Mouse (Mus musculus): ENCODE data around the gene Zfp697. TPM values are rescaled to one million over a fixed set of nuclear protein-coding genes. Genes with fewer than 3 reads are reported as not detected.
"Not testable (repeated sequence)": the region's sequence is repeated elsewhere in the genome, so short reads cannot be mapped to it uniquely, and the experiment has no call there.

Zfp697 gene
- polyA plus RNA-seq, 1 experiment from 2014 or later, result 21.5 TPM

GRCm38 (mm10) chr3:98588707-98589106, 206.4 kb downstream of the Zfp697 start, which contains the start of gene Gm10681:
TSS of gene Gm10681 (minus strand) at chr3:98588807.
- Histone ChIP-seq H3K27me3 (ENCODE audit: control insufficient read depth, insufficient read depth, low read length) (no peaks in the 10 kb centered on the region), H3K4me3 (ENCODE audit: low read length) (no peak within 1 kb of the TSS), H3K4me2 (replicated peaks; ENCODE audit: low read depth, low read length) (no peak within 1 kb of the TSS), H3K9me3 (ENCODE audit: control insufficient read depth, low read length) (no peaks in the 10 kb centered on the region), H3K4me1 (ENCODE audit: control insufficient read depth, insufficient read depth, low read length) (no peaks in the 10 kb centered on the region), H3K9ac (ENCODE audit: low read depth, low read length) (no peak within 1 kb of the TSS), H3K36me3 (ENCODE audit: control insufficient read depth, insufficient read depth, low read length) (no peaks in the 10 kb centered on the region), H3K27ac (ENCODE audit: low read depth, low read length) (no peak within 1 kb of the TSS)
- no peak for ATAC-seq (ENCODE audit: low FRiP score, low TSS enrichment)

DNA sequence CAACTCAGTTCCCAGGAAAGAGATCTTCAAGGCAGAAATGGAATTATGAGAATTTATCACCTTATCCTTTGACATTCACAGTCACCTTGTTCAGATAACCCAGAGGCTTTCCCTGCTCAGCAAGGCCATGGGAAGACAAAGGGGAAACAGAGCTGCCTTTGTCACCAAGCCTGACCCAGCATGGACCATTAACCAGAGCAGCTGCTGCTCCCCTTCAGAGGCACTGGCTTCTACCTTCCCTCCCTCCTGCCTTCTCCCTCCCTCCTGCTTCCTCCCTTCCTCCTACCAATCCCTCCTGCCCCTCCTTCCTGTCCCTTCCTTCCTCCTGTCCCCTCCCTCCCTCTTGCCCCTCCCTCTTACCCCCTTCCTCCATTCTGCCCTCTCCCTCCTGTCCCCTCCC, 231.3 kb downstream of the Zfp697 start:
- H3K9ac ChIP-seq (ENCODE audit: low read depth, low read length); H3K4me3 ChIP-seq (ENCODE audit: low read length); H3K27ac ChIP-seq (ENCODE audit: low read depth, low read length); H3K27me3 ChIP-seq (ENCODE audit: control insufficient read depth, insufficient read depth, low read length); H3K4me2 ChIP-seq (replicated peaks; ENCODE audit: low read depth, low read length); H3K36me3 ChIP-seq (ENCODE audit: control insufficient read depth, insufficient read depth, low read length); H3K4me1 ChIP-seq (ENCODE audit: control insufficient read depth, insufficient read depth, low read length); H3K9me3 ChIP-seq (ENCODE audit: control insufficient read depth, low read length): not testable (repeated sequence)
- peak; percentile 85 for ATAC-seq (ENCODE audit: low FRiP score, low TSS enrichment)

DNA sequence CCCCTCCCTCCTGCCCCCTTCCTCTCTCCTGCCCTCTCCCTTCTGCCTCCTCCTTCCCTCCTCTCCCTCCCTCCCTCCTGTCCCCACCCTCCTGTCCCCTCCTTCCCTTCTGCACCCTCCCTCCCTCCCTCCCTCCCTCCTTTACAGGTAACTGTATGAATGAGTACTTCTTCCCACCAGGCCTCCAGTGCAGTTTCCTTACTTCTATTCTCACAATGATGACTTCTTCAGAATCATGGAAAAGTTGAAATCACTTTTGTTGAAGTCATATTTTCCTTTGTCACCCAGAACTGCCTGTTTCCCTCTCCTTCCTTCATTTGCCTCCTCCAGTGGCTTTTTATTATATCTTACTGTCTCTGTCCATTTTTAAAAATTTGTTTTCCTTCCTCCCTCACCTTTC, 231.7 kb downstream of the Zfp697 start:
- ATAC-seq (ENCODE audit: low FRiP score, low TSS enrichment), result peak; percentile 61
- Histone ChIP-seq H3K4me3 (ENCODE audit: low read length) (no peak overlapping the region), H3K4me1 (ENCODE audit: control insufficient read depth, insufficient read depth, low read length) (no peaks in the 10 kb centered on the region), H3K9ac (ENCODE audit: low read depth, low read length) (no peak overlapping the region), H3K9me3 (ENCODE audit: control insufficient read depth, low read length) (no peaks in the 10 kb centered on the region), H3K27ac (ENCODE audit: low read depth, low read length) (peak overlapping the region; percentile 79; the same call in 1 of the 2 replicates), H3K36me3 (ENCODE audit: control insufficient read depth, insufficient read depth, low read length) (no peaks in the 10 kb centered on the region), H3K27me3 (ENCODE audit: control insufficient read depth, insufficient read depth, low read length) (no peaks in the 10 kb centered on the region), H3K4me2 (replicated peaks; ENCODE audit: low read depth, low read length) (no peak overlapping the region)

- H3K4me1 ChIP-seq (ENCODE audit: control insufficient read depth, insufficient read depth, low read length); H3K36me3 ChIP-seq (ENCODE audit: control insufficient read depth, insufficient read depth, low read length); H3K4me2 ChIP-seq (replicated peaks; ENCODE audit: low read depth, low read length); H3K27me3 ChIP-seq (ENCODE audit: control insufficient read depth, insufficient read depth, low read length); H3K9ac ChIP-seq (ENCODE audit: low read depth, low read length); H3K4me3 ChIP-seq (ENCODE audit: low read length); H3K9me3 ChIP-seq (ENCODE audit: control insufficient read depth, low read length): not testable (repeated sequence)
- peak overlapping the region; percentile 79; the same call in 1 of the 2 replicates for H3K27ac ChIP-seq (ENCODE audit: low read depth, low read length)
- 53% methylated on average over 2 of the region's 2 CpGs for WGBS
- peak; percentile 84 for ATAC-seq (ENCODE audit: low FRiP score, low TSS enrichment)
Observed at GRCm38 (mm10) chr3:98614406-98614927, 232.2 kb downstream of the Zfp697 start.

GRCm38 (mm10) chr3:98616244-98616643, 234.0 kb downstream of the Zfp697 start:
- not testable (repeated sequence) for H3K9me3 ChIP-seq (ENCODE audit: control insufficient read depth, low read length); H3K27ac ChIP-seq (ENCODE audit: low read depth, low read length); H3K4me3 ChIP-seq (ENCODE audit: low read length); H3K4me2 ChIP-seq (replicated peaks; ENCODE audit: low read depth, low read length); H3K36me3 ChIP-seq (ENCODE audit: control insufficient read depth, insufficient read depth, low read length); ATAC-seq (ENCODE audit: low FRiP score, low TSS enrichment); H3K9ac ChIP-seq (ENCODE audit: low read depth, low read length); H3K4me1 ChIP-seq (ENCODE audit: control insufficient read depth, insufficient read depth, low read length); H3K27me3 ChIP-seq (ENCODE audit: control insufficient read depth, insufficient read depth, low read length)
- WGBS, result 29% methylated on average over 2 of the region's 2 CpGs

GRCm38 (mm10) chr3:98616786-98617185, 234.5 kb downstream of the Zfp697 start:
- H3K4me1 ChIP-seq (ENCODE audit: control insufficient read depth, insufficient read depth, low read length); H3K27ac ChIP-seq (ENCODE audit: low read depth, low read length); H3K36me3 ChIP-seq (ENCODE audit: control insufficient read depth, insufficient read depth, low read length); ATAC-seq (ENCODE audit: low FRiP score, low TSS enrichment); H3K27me3 ChIP-seq (ENCODE audit: control insufficient read depth, insufficient read depth, low read length); H3K4me3 ChIP-seq (ENCODE audit: low read length); H3K9ac ChIP-seq (ENCODE audit: low read depth, low read length); H3K9me3 ChIP-seq (ENCODE audit: control insufficient read depth, low read length); H3K4me2 ChIP-seq (replicated peaks; ENCODE audit: low read depth, low read length): not testable (repeated sequence)
- 86% methylated on average over 1 of the region's 1 CpGs for WGBS

GRCm38 (mm10) chr3:98629633-98630032, 247.4 kb downstream of the Zfp697 start:
- no peak overlapping the region for H3K27ac ChIP-seq (ENCODE audit: low read depth, low read length)
- H3K9ac ChIP-seq (ENCODE audit: low read depth, low read length), result no peak overlapping the region
- no peaks in the 10 kb centered on the region for H3K9me3 ChIP-seq (ENCODE audit: control insufficient read depth, low read length)
- 85% methylated on average over 3 of the region's 3 CpGs for WGBS
- H3K27me3 ChIP-seq (ENCODE audit: control insufficient read depth, insufficient read depth, low read length), result no peaks in the 10 kb centered on the region
- ATAC-seq (ENCODE audit: low FRiP score, low TSS enrichment), result no peak
- no peak overlapping the region for H3K4me2 ChIP-seq (replicated peaks; ENCODE audit: low read depth, low read length)
- no peaks in the 10 kb centered on the region for H3K4me1 ChIP-seq (ENCODE audit: control insufficient read depth, insufficient read depth, low read length)
- no peak overlapping the region for H3K4me3 ChIP-seq (ENCODE audit: low read length)
- H3K36me3 ChIP-seq (ENCODE audit: control insufficient read depth, insufficient read depth, low read length), result no peaks in the 10 kb centered on the region

DNA sequence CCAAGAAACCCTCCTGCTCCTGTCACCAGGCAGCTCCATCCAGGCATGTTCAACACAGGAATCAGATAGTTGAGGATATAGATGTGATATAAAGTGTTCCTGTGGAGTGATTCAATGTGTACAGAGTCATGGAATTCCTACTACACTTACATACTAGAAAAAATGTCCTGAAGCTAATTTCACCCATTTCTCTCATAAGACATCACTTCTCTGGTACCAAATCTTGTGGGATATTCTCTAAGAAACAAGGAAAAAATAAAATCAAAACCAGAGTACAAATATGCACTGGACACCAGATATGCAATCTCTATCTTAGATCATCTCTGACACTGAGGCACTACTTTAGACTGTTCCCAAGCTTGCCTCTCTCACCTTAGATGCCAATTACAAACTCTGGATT, 247.9 kb downstream of the Zfp697 start, which contains the start of gene Hsd3b5:
Gene Hsd3b5, minus strand, starts transcription at position 101 of the 400 bp plus-strand sequence.
- H3K9ac ChIP-seq (ENCODE audit: low read depth, low read length), result no peak within 1 kb of the TSS
- no peak within 1 kb of the TSS for H3K4me3 ChIP-seq (ENCODE audit: low read length)
- no peak within 1 kb of the TSS for H3K4me2 ChIP-seq (replicated peaks; ENCODE audit: low read depth, low read length)
- no peaks in the 10 kb centered on the region for H3K27me3 ChIP-seq (ENCODE audit: control insufficient read depth, insufficient read depth, low read length)
- H3K27ac ChIP-seq (ENCODE audit: low read depth, low read length), result no peak within 1 kb of the TSS
- H3K9me3 ChIP-seq (ENCODE audit: control insufficient read depth, low read length), result no peaks in the 10 kb centered on the region
- no peaks in the 10 kb centered on the region for H3K4me1 ChIP-seq (ENCODE audit: control insufficient read depth, insufficient read depth, low read length)
- no peak for ATAC-seq (ENCODE audit: low FRiP score, low TSS enrichment)
- no peaks in the 10 kb centered on the region for H3K36me3 ChIP-seq (ENCODE audit: control insufficient read depth, insufficient read depth, low read length)

DNA sequence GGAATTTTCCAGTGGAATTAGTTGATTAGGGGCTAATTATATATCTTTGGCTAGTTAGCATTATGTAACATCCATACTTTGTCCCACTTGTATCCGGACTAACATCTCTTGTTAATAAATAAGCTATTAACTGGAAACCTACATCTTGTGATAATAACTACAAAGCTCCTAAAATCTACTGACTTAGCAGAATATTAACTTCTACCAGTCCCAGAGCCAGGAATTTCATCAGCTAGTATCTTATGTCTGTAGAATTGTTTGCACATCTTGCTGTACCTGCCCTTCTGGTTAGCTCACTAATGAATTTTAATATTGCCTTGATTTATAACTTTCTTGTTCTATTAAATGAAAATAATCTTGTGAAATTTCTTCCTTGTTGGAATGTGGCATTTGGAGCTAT, 252.9 kb downstream of the Zfp697 start:
- ATAC-seq (ENCODE audit: low FRiP score, low TSS enrichment), result no peak
- Histone ChIP-seq H3K27ac (ENCODE audit: low read depth, low read length) (no peak overlapping the region), H3K4me2 (replicated peaks; ENCODE audit: low read depth, low read length) (no peak overlapping the region), H3K4me1 (ENCODE audit: control insufficient read depth, insufficient read depth, low read length) (no peaks in the 10 kb centered on the region), H3K9ac (ENCODE audit: low read depth, low read length) (no peak overlapping the region), H3K27me3 (ENCODE audit: control insufficient read depth, insufficient read depth, low read length) (no peaks in the 10 kb centered on the region), H3K9me3 (ENCODE audit: control insufficient read depth, low read length) (no peaks in the 10 kb centered on the region), H3K36me3 (ENCODE audit: control insufficient read depth, insufficient read depth, low read length) (no peaks in the 10 kb centered on the region), H3K4me3 (ENCODE audit: low read length) (no peak overlapping the region)
- 84% methylated on average over 1 of the region's 1 CpGs for WGBS

DNA sequence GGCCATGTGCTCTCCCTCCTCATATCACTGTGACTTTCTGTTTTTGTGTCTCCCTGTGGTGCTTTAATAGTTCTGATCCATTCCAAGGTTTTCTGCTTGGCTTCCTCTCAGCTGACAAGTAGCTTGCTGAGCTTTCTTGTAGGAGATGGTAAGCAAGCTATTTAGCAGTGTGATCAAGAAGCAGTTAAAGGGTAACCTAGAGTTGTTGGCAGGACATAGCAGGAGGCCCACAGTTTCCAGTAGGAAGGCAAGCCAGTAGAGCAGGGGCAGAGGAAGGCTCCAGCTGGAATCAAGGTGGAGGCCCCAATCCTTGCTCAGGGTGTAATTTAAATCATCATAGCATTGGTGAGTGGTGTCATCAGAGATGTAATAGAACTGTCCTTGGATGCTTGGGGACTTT, 298.5 kb downstream of the Zfp697 start:
- H3K27ac ChIP-seq (ENCODE audit: low read depth, low read length), result no peak overlapping the region
- H3K27me3 ChIP-seq (ENCODE audit: control insufficient read depth, insufficient read depth, low read length), result no peaks in the 10 kb centered on the region
- no peak overlapping the region for H3K4me2 ChIP-seq (replicated peaks; ENCODE audit: low read depth, low read length)
- H3K4me1 ChIP-seq (ENCODE audit: control insufficient read depth, insufficient read depth, low read length), result no peaks in the 10 kb centered on the region
- no peak overlapping the region for H3K9ac ChIP-seq (ENCODE audit: low read depth, low read length)
- H3K36me3 ChIP-seq (ENCODE audit: control insufficient read depth, insufficient read depth, low read length), result no peaks in the 10 kb centered on the region
- H3K9me3 ChIP-seq (ENCODE audit: control insufficient read depth, low read length), result no peaks in the 10 kb centered on the region
- no peak for ATAC-seq (ENCODE audit: low FRiP score, low TSS enrichment)
- H3K4me3 ChIP-seq (ENCODE audit: low read length), result no peak overlapping the region
